Mouse (Mus musculus) Patski (cell line): ENCODE data around the gene Eef1akmt4. TPM values are rescaled to one million over a fixed set of nuclear protein-coding genes. Genes with fewer than 3 reads are reported as not detected.

ENCODE experiments used
- ATAC-seq: fragments of 100-300 bp; one replicate; pipeline ENCODE4 v1.8.0; 2021
- CTCF ChIA-PET: fragments of 350-600 bp; sonication (Branson Sonifier 250); formaldehyde crosslinking; loops from one replicate; lab custom pipeline; 2022; ENCODE audit warnings: inconsistent platforms; lab: Charles Lee
- POLR2A ChIA-PET: fragments of 350-600 bp; sonication (Branson Sonifier 250); formaldehyde crosslinking; loops from one replicate; lab custom pipeline; 2022; ENCODE audit warnings: antibody characterized with exemption, inconsistent platforms; lab: Charles Lee
- DNase-seq: peaks from one replicate; pipeline ENCODE4 v3.0.0-alpha.2; 2011; ENCODE audit warnings: low read depth, low spot score
- H3K27me3 ChIP-seq: fragments of 371-371 bp; one replicate; pipeline ENCODE4 v1.5.1; 2021
- CTCF ChIP-seq: fragments of 100-300 bp; IDR thresholded peaks from one replicate; pipeline ENCODE4 v1.5.1; 2021
- in situ Hi-C: fragments of 300-500 bp; cut with MboI; formaldehyde crosslinking; loops from 3 replicates; pipeline ENCODE4 v1.11.1; 2018; ENCODE audit warnings: low pct_unique_long_range_greater_than_20kb, mixed read lengths
- polyA plus RNA-seq: library from polyadenylated mRNA; unstranded; gene quantifications from one replicate; pipeline ENCODE4 v1.2.3, GENCODE M21; 2021

Gene Eef1akmt4
- 8.6 TPM for polyA plus RNA-seq

- peak; percentile 98 for ATAC-seq
- DNase-seq = peak; percentile 68
- no peaks in the 10 kb centered on the region for H3K27me3 ChIP-seq
- TF ChIP-seq CTCF = no peak
- in situ Hi-C loops = loop anchor here (5.0 kb wide), 1 partner anchor 64 kb away; the partner anchor contains the start of gene Abcf3
- ChIA-PET POLR2A (interaction anchor here (0.7 to 1.5 kb wide), 4 partner anchors 9 to 74 kb away, joined by 3 to 4 read pairs (median 4); no protein-coding TSS in a partner anchor), CTCF (interaction anchor here (0.9 to 1.2 kb wide), 5 partner anchors 9 to 114 kb away, joined by 3 to 5 read pairs (median 3); partner anchors contain the start of gene Camk2n2)
Observed at GRCm38 (mm10) chr16:20611357-20612227, at the start of gene Eef1akmt4, which contains the start of the genes Gm49333 and Alg3. Gene Eef1akmt4 (plus strand): TSS chr16:20611593. Gene Gm49333 (plus strand): TSS chr16:20611610. Gene Alg3 (minus strand): TSS chr16:20611735.

GRCm38 (mm10) chr16:20565075-20565474, 46.3 kb upstream of the Eef1akmt4 start:
- ATAC-seq (no peak), DNase-seq (no peak)
- H3K27me3 ChIP-seq = peaks cover 3% of the 10 kb centered on the region
- ChIA-PET POLR2A (no interaction called here), CTCF (no interaction called here)
- in situ Hi-C loops = loop anchor here (5.0 kb wide), 1 partner anchor 37 kb away; no protein-coding TSS in a partner anchor
- no peak for TF ChIP-seq CTCF

DNA sequence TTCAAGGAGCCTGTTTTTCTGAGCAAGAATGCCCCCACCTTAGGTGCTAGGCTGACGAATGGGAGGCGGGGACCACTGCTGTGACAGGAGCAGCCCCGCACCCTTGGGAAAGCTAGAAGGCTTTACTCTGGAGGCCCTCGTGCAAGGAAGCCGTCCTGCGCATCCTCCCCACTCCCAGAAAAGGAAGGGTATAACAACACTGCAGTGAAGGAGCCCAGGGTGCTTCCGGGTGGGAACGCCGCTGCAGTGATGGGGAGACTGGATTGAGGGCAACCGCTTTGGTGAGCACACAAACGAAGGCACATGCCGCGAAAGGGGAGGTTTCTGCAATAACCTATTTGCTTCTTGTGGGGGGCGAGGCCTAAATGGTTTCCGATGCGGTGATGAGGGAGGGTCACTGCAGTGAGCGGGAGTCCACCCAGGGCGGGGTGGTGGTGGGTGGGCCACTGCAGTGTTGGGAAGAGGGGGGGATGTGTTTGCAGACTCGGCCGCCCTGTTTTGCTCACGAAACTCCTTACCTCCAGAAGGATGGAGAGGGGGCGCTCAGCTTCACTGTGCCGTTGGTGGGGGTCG, 21.9 kb upstream of the Eef1akmt4 start, which contains the start of gene Vwa5b2:
TSS of gene Vwa5b2 (plus strand) at position 106 of the 573 bp plus-strand sequence.
- POLR2A ChIA-PET = no interaction called here
- in situ Hi-C loops = no loop called here

DNA sequence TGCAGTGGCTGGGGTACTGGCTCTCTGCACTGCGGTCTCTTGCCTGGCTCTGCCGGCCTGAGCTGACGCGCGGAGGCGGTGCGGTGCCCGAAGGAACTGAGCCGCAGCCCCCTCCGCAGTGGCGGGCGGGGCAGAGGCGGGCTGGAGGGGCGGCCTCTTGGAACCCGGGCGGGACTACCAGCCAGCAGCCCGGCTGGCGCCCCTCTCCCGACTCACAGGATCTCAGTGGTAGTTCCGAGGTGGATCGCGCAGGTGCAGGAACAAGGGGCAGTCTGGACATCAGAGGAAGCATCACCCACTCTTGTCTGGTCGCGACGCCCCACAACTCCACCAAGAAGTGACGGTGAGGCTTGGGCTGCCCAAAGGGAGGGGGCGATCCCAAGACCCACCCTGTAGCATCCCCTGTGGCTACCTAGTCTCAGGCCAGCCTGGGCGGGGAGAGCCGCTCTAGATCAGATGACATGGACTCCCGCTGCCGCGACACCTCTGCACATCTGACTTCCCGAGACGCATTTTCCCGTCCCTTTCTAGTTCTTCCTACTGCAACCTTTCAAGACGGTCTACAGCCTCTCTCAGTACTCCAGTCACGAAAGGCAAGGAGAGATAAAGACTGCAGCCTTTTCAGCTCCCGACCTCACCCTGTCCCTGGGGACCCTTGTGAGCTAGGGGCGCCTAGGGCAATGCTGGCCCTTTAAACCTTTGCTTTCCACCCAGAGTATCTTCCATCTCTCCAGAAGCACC, 21.3 kb upstream of the Eef1akmt4 start:
- in situ Hi-C loops = no loop called here

More for the DNA sequence above, 21.9 kb upstream of the Eef1akmt4 start, which contains the start of gene Vwa5b2:
- no peak for ATAC-seq
- H3K27me3 ChIP-seq = peaks cover 66% of the 10 kb centered on the region
- TF ChIP-seq CTCF = no peak
- CTCF ChIA-PET = no interaction called here
- no peak for DNase-seq

DNA sequence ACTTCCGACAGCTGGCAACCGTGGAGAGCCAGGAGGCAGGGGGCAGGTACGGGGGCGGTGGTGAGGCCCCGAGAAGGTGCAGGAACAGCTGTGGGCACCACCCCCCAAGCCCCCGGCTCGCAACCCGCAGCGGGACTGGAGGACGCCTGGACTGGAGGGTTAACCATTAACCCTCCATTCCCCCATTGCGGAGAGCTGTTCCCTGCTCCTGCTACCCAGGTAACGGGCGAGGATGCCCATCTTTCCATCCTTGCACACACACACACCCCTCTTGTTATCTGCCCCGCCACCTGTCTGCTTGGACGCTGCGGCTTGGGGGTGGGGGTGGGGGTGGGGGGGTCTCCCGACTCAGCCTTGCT, 20.7 kb upstream of the Eef1akmt4 start:
- TF ChIP-seq CTCF = no peak
- in situ Hi-C loops = no loop called here
- ATAC-seq (no peak), DNase-seq (no peak)
- POLR2A ChIA-PET = interaction anchor here (0.6 kb wide), 1 partner anchor 28 kb away, joined by 3 read pairs; no protein-coding TSS in a partner anchor
- CTCF ChIA-PET = no interaction called here
- H3K27me3 ChIP-seq = peaks cover 59% of the 10 kb centered on the region

More for the DNA sequence above, 21.3 kb upstream of the Eef1akmt4 start:
- peaks cover 62% of the 10 kb centered on the region for H3K27me3 ChIP-seq
- POLR2A ChIA-PET = interaction anchor here (0.6 kb wide), 1 partner anchor 28 kb away, joined by 3 read pairs; no protein-coding TSS in a partner anchor
- DNase-seq = no peak
- CTCF ChIA-PET = no interaction called here
- TF ChIP-seq CTCF = no peak
- ATAC-seq = peak; percentile 60

- POLR2A ChIA-PET = interaction anchor here (0.6 to 1.0 kb wide), 2 partner anchors 9 to 29 kb away, joined by 3 read pairs; no protein-coding TSS in a partner anchor
- no peak for DNase-seq
- TF ChIP-seq CTCF = no peak
- H3K27me3 ChIP-seq = peaks cover 60% of the 10 kb centered on the region
- ATAC-seq = no peak
- in situ Hi-C loops = no loop called here
- CTCF ChIA-PET = no interaction called here
Observed at GRCm38 (mm10) chr16:20591076-20591705, 20.2 kb upstream of the Eef1akmt4 start.

GRCm38 (mm10) chr16:20595060-20595673, 16.2 kb upstream of the Eef1akmt4 start:
- DNase-seq (no peak), ATAC-seq (no peak)
- in situ Hi-C loops = no loop called here
- ChIA-PET POLR2A (no interaction called here), CTCF (no interaction called here)
- TF ChIP-seq CTCF = no peak
- peaks cover 39% of the 10 kb centered on the region for H3K27me3 ChIP-seq

DNA sequence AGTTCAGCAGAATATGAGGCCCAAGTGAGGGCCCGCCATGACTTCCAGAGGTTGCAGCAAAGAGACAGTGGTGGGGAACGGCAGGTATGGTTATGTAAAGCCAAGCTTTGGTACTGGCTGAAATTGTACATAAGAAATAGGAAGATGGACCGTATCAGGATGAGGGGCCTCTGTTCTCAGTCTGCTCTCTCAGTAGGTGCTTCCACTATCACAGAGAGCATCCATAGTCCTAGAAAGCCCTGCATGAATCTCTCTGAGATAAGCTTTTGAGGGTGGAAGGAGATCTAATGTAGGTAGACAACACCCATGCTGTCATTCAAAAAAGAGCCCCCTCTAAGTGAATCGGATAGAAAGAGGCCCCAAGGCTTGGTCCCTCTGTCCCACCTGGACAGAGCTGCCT, 15.7 kb upstream of the Eef1akmt4 start:
- ATAC-seq (no peak), DNase-seq (no peak)
- peaks cover 33% of the 10 kb centered on the region for H3K27me3 ChIP-seq
- TF ChIP-seq CTCF = no peak
- in situ Hi-C loops = no loop called here
- ChIA-PET CTCF (no interaction called here), POLR2A (no interaction called here)

- peaks cover 23% of the 10 kb centered on the region for H3K27me3 ChIP-seq
- in situ Hi-C loops = no loop called here
- DNase-seq = no peak
- POLR2A ChIA-PET = interaction anchor here (0.6 kb wide), 1 partner anchor 14 kb away, joined by 3 read pairs; no protein-coding TSS in a partner anchor
- ATAC-seq = no peak
- TF ChIP-seq CTCF = no peak
- CTCF ChIA-PET = no interaction called here
Observed at GRCm38 (mm10) chr16:20596687-20597441, 14.5 kb upstream of the Eef1akmt4 start.
